Mouse (Mus musculus): Measurements from ENCODE around the gene Chd2. TPM values are rescaled to one million over a fixed set of nuclear protein-coding genes. Genes with fewer than 3 reads are reported as not detected.

Chd2 gene
- polyA plus RNA-seq, 1 experiment from 2014 or later, result 18.0 TPM

GRCm38 (mm10) chr7:73405550-73405949, 136.1 kb downstream of the Chd2 start:
- Histone ChIP-seq H3K27ac (replicated peaks) (no peak overlapping the region), H3K36me3 (ENCODE audit: control insufficient read depth, insufficient read depth, low read length) (peaks cover 6% of the 10 kb centered on the region), H3K27me3 (ENCODE audit: control insufficient read depth, insufficient read depth, low read length) (no peaks in the 10 kb centered on the region), H3K4me1 (replicated peaks; ENCODE audit: control insufficient read depth, insufficient read depth) (no peaks in the 10 kb centered on the region), H3K9me3 (ENCODE audit: control insufficient read depth, low read length) (no peaks in the 10 kb centered on the region), H3K4me2 (replicated peaks; ENCODE audit: low read depth) (no peak overlapping the region), H3K4me3 (ENCODE audit: low read depth, low read length) (no peak overlapping the region), H3K9ac (ENCODE audit: low read length) (no peak overlapping the region)
- WGBS, result 96% methylated on average over 11 of the region's 11 CpGs
- no peak for ATAC-seq (ENCODE audit: low FRiP score, low TSS enrichment)
- no peak for TF ChIP-seq EP300 (optimal IDR thresholded peaks at IDR 0.05)
- no peak for TF ChIP-seq CTCF (IDR thresholded peaks at IDR 0.05; ENCODE audit: low read depth)
- DNase-seq (ENCODE audit: low spot score), result no peak

- ATAC-seq (ENCODE audit: low FRiP score, low TSS enrichment) (no peak), DNase-seq (ENCODE audit: low spot score) (no peak)
- H3K9ac ChIP-seq (ENCODE audit: low read length), result no peak overlapping the region
- H3K9me3 ChIP-seq (ENCODE audit: control insufficient read depth, low read length), result no peaks in the 10 kb centered on the region
- no peaks in the 10 kb centered on the region for H3K27me3 ChIP-seq (ENCODE audit: control insufficient read depth, insufficient read depth, low read length)
- H3K27ac ChIP-seq (replicated peaks), result no peak overlapping the region
- no peak overlapping the region for H3K4me3 ChIP-seq (ENCODE audit: low read depth, low read length)
- H3K4me2 ChIP-seq (replicated peaks; ENCODE audit: low read depth), result no peak overlapping the region
- H3K36me3 ChIP-seq (ENCODE audit: control insufficient read depth, insufficient read depth, low read length), result peaks cover 6% of the 10 kb centered on the region
- peaks cover 5% of the 10 kb centered on the region for H3K4me1 ChIP-seq (replicated peaks; ENCODE audit: control insufficient read depth, insufficient read depth)
- WGBS, result 39% methylated on average over 3 of the region's 3 CpGs
- TF ChIP-seq EP300 (optimal IDR thresholded peaks at IDR 0.05), result no peak
- no peak for TF ChIP-seq CTCF (IDR thresholded peaks at IDR 0.05; ENCODE audit: low read depth)
These were observed 138.1 kb downstream of the Chd2 start for GRCm38 (mm10) chr7:73403538-73403937.

- no peak for TF ChIP-seq EP300 (optimal IDR thresholded peaks at IDR 0.05)
- no peak for TF ChIP-seq CTCF (IDR thresholded peaks at IDR 0.05; ENCODE audit: low read depth)
- WGBS, result 89% methylated on average over 1 of the region's 1 CpGs
- no peak overlapping the region for H3K9ac ChIP-seq (ENCODE audit: low read length)
- peaks cover 6% of the 10 kb centered on the region for H3K36me3 ChIP-seq (ENCODE audit: control insufficient read depth, insufficient read depth, low read length)
- H3K4me1 ChIP-seq (replicated peaks; ENCODE audit: control insufficient read depth, insufficient read depth), result peaks cover 5% of the 10 kb centered on the region
- no peaks in the 10 kb centered on the region for H3K27me3 ChIP-seq (ENCODE audit: control insufficient read depth, insufficient read depth, low read length)
- H3K4me3 ChIP-seq (ENCODE audit: low read depth, low read length), result no peak overlapping the region
- ATAC-seq (ENCODE audit: low FRiP score, low TSS enrichment) (no peak), DNase-seq (ENCODE audit: low spot score) (no peak)
- H3K27ac ChIP-seq (replicated peaks), result no peak overlapping the region
- H3K9me3 ChIP-seq (ENCODE audit: control insufficient read depth, low read length), result no peaks in the 10 kb centered on the region
- H3K4me2 ChIP-seq (replicated peaks; ENCODE audit: low read depth), result no peak overlapping the region
These were observed 139.0 kb downstream of the Chd2 start for GRCm38 (mm10) chr7:73402671-73403070.

GRCm38 (mm10) chr7:73402106-73402505, 139.5 kb downstream of the Chd2 start:
- no peak overlapping the region for H3K9ac ChIP-seq (ENCODE audit: low read length)
- no peak overlapping the region for H3K4me2 ChIP-seq (replicated peaks; ENCODE audit: low read depth)
- no peak overlapping the region for H3K27ac ChIP-seq (replicated peaks)
- no peaks in the 10 kb centered on the region for H3K9me3 ChIP-seq (ENCODE audit: control insufficient read depth, low read length)
- 45% methylated on average over 2 of the region's 2 CpGs for WGBS
- H3K27me3 ChIP-seq (ENCODE audit: control insufficient read depth, insufficient read depth, low read length), result no peaks in the 10 kb centered on the region
- H3K4me3 ChIP-seq (ENCODE audit: low read depth, low read length), result no peak overlapping the region
- TF ChIP-seq CTCF (IDR thresholded peaks at IDR 0.05; ENCODE audit: low read depth) (no peak), EP300 (optimal IDR thresholded peaks at IDR 0.05) (no peak)
- H3K36me3 ChIP-seq (ENCODE audit: control insufficient read depth, insufficient read depth, low read length), result peaks cover 6% of the 10 kb centered on the region
- DNase-seq (ENCODE audit: low spot score), result no peak
- peaks cover 5% of the 10 kb centered on the region for H3K4me1 ChIP-seq (replicated peaks; ENCODE audit: control insufficient read depth, insufficient read depth)
- ATAC-seq (ENCODE audit: low FRiP score, low TSS enrichment), result no peak

GRCm38 (mm10) chr7:73400051-73400916, 141.3 kb downstream of the Chd2 start:
- Histone ChIP-seq H3K4me2 (replicated peaks; ENCODE audit: low read depth) (peak overlapping the region; percentile 44), H3K4me1 (replicated peaks; ENCODE audit: control insufficient read depth, insufficient read depth) (peaks cover 5% of the 10 kb centered on the region), H3K4me3 (ENCODE audit: low read depth, low read length) (0 out of 2 replicates have a peak overlapping the region, but pooled peaks have one; percentile 10), H3K9me3 (ENCODE audit: control insufficient read depth, low read length) (no peaks in the 10 kb centered on the region), H3K9ac (ENCODE audit: low read length) (no peak overlapping the region), H3K36me3 (ENCODE audit: control insufficient read depth, insufficient read depth, low read length) (no peaks in the 10 kb centered on the region), H3K27me3 (ENCODE audit: control insufficient read depth, insufficient read depth, low read length) (no peaks in the 10 kb centered on the region), H3K27ac (replicated peaks) (no peak overlapping the region; the same call in 1 of the 2 replicates)
- WGBS, result 32% methylated on average over 20 of the region's 20 CpGs
- DNase-seq (ENCODE audit: low spot score) (no peak), ATAC-seq (ENCODE audit: low FRiP score, low TSS enrichment) (0 out of 2 replicates have a peak, but pooled peaks have one; percentile 7)
- TF ChIP-seq CTCF (IDR thresholded peaks at IDR 0.05; ENCODE audit: low read depth) (no peak), EP300 (optimal IDR thresholded peaks at IDR 0.05) (no peak)

GRCm38 (mm10) chr7:73399501-73400044, 142.1 kb downstream of the Chd2 start:
- Histone ChIP-seq H3K4me2 (replicated peaks; ENCODE audit: low read depth) (peak overlapping the region; percentile 44), H3K27me3 (ENCODE audit: control insufficient read depth, insufficient read depth, low read length) (no peaks in the 10 kb centered on the region), H3K27ac (replicated peaks) (no peak overlapping the region; the same call in 1 of the 2 replicates), H3K4me1 (replicated peaks; ENCODE audit: control insufficient read depth, insufficient read depth) (peaks cover 5% of the 10 kb centered on the region), H3K36me3 (ENCODE audit: control insufficient read depth, insufficient read depth, low read length) (no peaks in the 10 kb centered on the region), H3K4me3 (ENCODE audit: low read depth, low read length) (0 out of 2 replicates have a peak overlapping the region, but pooled peaks have one; percentile 10), H3K9ac (ENCODE audit: low read length) (no peak overlapping the region), H3K9me3 (ENCODE audit: control insufficient read depth, low read length) (no peaks in the 10 kb centered on the region)
- WGBS, result 7% methylated on average over 19 of the region's 19 CpGs
- TF ChIP-seq CTCF (IDR thresholded peaks at IDR 0.05; ENCODE audit: low read depth) (peak; percentile 86), EP300 (optimal IDR thresholded peaks at IDR 0.05) (no peak)
- DNase-seq (ENCODE audit: low spot score) (peak; percentile 79), ATAC-seq (ENCODE audit: low FRiP score, low TSS enrichment) (peak; percentile 64)

Data from stomach, postnatal 0 days (tissue).